Mouse (Mus musculus) midbrain, embryonic 16.5 days (tissue): ENCODE measurements around the gene Il2ra. TPM values are rescaled to one million over a fixed set of nuclear protein-coding genes. Genes with fewer than 3 reads are reported as not detected.

Experiments used
- ATAC-seq: fragments of 200-750 bp; cut with Nextera tagmentation; 2 replicates; pipeline ENCODE4 v1.8.0; 2017; ENCODE audit warnings: moderate TSS enrichment
- H3K27ac ChIP-seq: fragments of 300-500 bp; sonication (generic); 2 replicates; pipeline ENCODE4 v1.5.1; 2014; ENCODE audit warnings: mild to moderate bottlenecking, low read length, mixed read lengths
- H3K27me3 ChIP-seq: fragments of 300-500 bp; sonication (generic); 2 replicates; pipeline ENCODE4 v1.6.1; 2014; ENCODE audit warnings: low read depth, low read length, mixed read lengths; ENCODE audit not compliant: control insufficient read depth, insufficient read depth
- H3K36me3 ChIP-seq: fragments of 300-500 bp; sonication (generic); 2 replicates; pipeline ENCODE4 v1.6.1; 2014; ENCODE audit warnings: mild to moderate bottlenecking, low read length, moderate library complexity, mixed read lengths; ENCODE audit not compliant: control insufficient read depth, insufficient read depth
- H3K4me1 ChIP-seq: fragments of 300-500 bp; sonication (generic); 2 replicates; pipeline ENCODE4 v1.6.1; 2014; ENCODE audit warnings: mild to moderate bottlenecking, low read length, mixed read lengths; ENCODE audit not compliant: control insufficient read depth, insufficient read depth
- H3K4me2 ChIP-seq: fragments of 300-500 bp; sonication (generic); 2 replicates; pipeline ENCODE4 v1.6.1; 2014; ENCODE audit warnings: mild to moderate bottlenecking, low read length, mixed read lengths
- H3K4me3 ChIP-seq: fragments of 300-500 bp; sonication (generic); 2 replicates; pipeline ENCODE4 v1.5.1; 2014; ENCODE audit warnings: low read depth, mild to moderate bottlenecking, low read length, moderate library complexity, mixed read lengths
- H3K9ac ChIP-seq: fragments of 300-500 bp; sonication (generic); 2 replicates; pipeline ENCODE4 v1.6.1; 2014; ENCODE audit warnings: low read depth, low read length, mixed read lengths
- H3K9me3 ChIP-seq: fragments of 300-500 bp; sonication (generic); replicated peaks from 2 replicates; pipeline ENCODE4 v1.6.1; 2014; ENCODE audit warnings: mild to moderate bottlenecking, low read length, mixed read lengths; ENCODE audit not compliant: control insufficient read depth, poor library complexity, severe bottlenecking
- WGBS: fragments of 180-500 bp; shearing (Covaris S2); extraction: QIAGEN DNeasy Blood & Tissue Kit; methylation state at CpG from one replicate; pipeline ENCODE4 v1.1.7; 2014; 5-methylcytosine and 5-hydroxymethylcytosine counted together
- polyA plus RNA-seq: library from polyadenylated mRNA; unstranded; fragments of >200 nt; fragmentation: Nextera tagmentation; extraction: Ambion mirVana; gene quantifications from 2 replicates; pipeline ENCODE4 v1.2.1, GENCODE M21; 2015

The Il2ra gene
- polyA plus RNA-seq, 1 experiment from 2014 or later, result 0.04 TPM

DNA sequence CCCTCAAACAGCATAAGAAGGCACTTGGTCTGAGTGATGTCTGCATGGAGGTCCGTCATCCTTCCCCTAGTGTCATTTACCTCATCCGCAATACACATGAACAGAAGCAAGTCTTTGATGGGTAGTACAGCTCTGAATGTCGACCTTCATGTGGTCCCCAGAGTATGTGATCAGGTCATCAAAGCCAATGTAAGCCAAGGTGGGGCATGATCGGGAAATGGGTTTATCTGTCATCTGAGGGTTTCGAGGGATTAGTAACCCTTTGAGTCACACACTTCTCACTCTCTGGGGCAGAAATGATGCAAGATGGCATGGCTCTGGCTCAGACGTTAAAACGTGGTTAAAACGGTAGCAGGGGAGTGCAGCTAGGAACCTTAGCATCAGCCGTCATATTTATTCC lies 25.8 kb upstream of the Il2ra start:
- H3K9me3 ChIP-seq, result peaks cover 4% of the 10 kb centered on the region; the same call in 1 of the 2 replicates
- 91% methylated on average over 9 of the region's 9 CpGs for WGBS
- H3K4me1 ChIP-seq, result no peaks in the 10 kb centered on the region
- H3K4me2 ChIP-seq, result no peak overlapping the region
- no peak overlapping the region for H3K4me3 ChIP-seq
- H3K27me3 ChIP-seq, result no peaks in the 10 kb centered on the region
- H3K27ac ChIP-seq, result no peak overlapping the region
- ATAC-seq, result no peak
- no peak overlapping the region for H3K9ac ChIP-seq
- no peaks in the 10 kb centered on the region for H3K36me3 ChIP-seq

DNA sequence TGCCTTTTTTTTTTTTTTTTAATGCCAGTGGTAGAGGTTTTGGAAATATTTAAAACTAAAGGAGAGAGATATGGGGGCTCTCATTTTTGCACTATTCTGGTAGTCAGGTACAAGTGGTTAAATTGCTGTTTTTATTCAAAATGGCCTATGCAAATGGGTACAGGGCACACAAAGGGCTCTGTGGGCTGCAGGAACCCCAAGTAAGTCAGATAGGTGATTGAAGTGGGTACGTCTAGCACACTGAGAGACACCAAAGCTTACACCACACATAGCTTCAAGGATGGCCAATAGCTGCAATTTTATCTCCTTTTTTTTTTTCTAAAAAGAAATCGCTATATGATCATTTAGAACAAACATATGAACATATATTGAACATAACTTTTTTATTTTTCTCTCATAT lies 23.0 kb upstream of the Il2ra start:
- Histone ChIP-seq H3K4me1 (no peaks in the 10 kb centered on the region), H3K36me3 (no peaks in the 10 kb centered on the region), H3K27me3 (no peaks in the 10 kb centered on the region), H3K27ac (no peak overlapping the region), H3K9ac (no peak overlapping the region), H3K4me2 (no peak overlapping the region), H3K9me3 (peaks cover 4% of the 10 kb centered on the region; the same call in 1 of the 2 replicates), H3K4me3 (no peak overlapping the region)
- 85% methylated on average over 2 of the region's 2 CpGs for WGBS
- ATAC-seq, result no peak

DNA sequence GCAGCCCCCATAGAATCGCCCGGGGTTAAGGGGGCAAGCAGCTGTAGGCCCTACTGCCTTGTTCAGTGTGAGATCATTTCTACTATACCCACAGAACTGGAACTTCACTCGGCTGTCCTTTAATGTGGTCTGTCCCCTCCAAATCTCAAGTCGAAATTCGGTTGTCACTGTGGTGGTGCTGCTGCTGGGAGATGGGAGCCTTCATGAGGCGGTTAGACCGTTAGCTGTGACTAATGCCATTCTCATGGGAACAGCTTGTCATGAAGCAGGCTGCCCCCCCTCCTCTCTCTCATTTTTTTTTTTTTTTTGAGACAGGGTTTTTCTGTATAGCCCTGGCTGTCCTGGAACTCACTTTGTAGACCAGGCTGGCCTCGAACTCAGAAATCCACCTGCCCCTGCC lies 19.4 kb upstream of the Il2ra start:
- ATAC-seq, result no peak

DNA sequence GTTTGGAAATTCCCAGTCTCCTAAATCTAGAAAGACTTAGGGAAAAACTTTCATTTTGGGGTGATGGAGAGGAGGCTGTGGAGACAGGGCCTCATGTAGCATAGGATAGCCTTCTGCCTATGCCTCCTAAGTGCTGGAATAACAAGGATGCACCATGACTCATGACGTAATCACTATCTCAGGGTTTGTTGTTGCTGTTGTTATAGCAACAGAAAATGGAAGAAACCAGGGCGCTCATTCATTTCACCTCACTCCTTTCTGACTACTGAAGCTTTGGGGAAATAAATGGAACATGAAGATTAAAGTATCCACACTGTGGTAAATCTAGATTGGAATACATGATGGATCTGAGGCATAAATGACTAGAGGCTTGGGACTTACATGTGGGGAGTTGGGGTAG lies 18.9 kb upstream of the Il2ra start:
- Histone ChIP-seq H3K4me3 (no peak overlapping the region), H3K9ac (no peak overlapping the region), H3K4me1 (no peaks in the 10 kb centered on the region), H3K36me3 (no peaks in the 10 kb centered on the region), H3K9me3 (no peaks in the 10 kb centered on the region), H3K4me2 (no peak overlapping the region), H3K27me3 (no peaks in the 10 kb centered on the region), H3K27ac (no peak overlapping the region)
- WGBS, result 88% methylated on average over 2 of the region's 2 CpGs
- no peak for ATAC-seq

More for the DNA sequence above, 19.4 kb upstream of the Il2ra start:
- H3K9me3 ChIP-seq, result no peaks in the 10 kb centered on the region
- 86% methylated on average over 7 of the region's 8 CpGs for WGBS
- no peak overlapping the region for H3K4me2 ChIP-seq
- H3K36me3 ChIP-seq, result no peaks in the 10 kb centered on the region
- H3K27ac ChIP-seq, result no peak overlapping the region
- H3K27me3 ChIP-seq, result no peaks in the 10 kb centered on the region
- no peaks in the 10 kb centered on the region for H3K4me1 ChIP-seq
- no peak overlapping the region for H3K4me3 ChIP-seq
- no peak overlapping the region for H3K9ac ChIP-seq

DNA sequence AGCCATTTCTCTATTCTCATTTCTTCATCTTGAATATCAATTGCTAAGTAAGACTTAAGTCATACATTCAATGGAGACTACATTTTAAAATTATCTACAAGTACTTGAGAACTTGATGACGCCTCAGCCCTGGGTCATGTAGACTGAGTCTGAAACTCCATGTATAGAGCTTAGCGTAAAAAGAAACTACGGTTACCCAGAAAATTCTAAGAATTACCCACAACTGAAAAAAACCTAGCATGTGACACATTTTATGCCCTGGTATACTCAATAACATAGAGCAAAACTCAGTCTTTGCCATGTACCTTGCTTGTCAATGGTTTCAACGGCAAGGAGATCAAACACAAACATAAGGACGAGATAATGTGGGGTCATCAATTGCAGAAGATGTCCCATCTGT lies 16.7 kb upstream of the Il2ra start, which contains the start of gene Gm17490:
TSS of gene Gm17490 (minus strand) at position 375 of the 400 bp plus-strand sequence.
- no peaks in the 10 kb centered on the region for H3K27me3 ChIP-seq
- no peaks in the 10 kb centered on the region for H3K36me3 ChIP-seq
- ATAC-seq, result no peak
- no peak within 1 kb of the TSS for H3K9ac ChIP-seq
- H3K9me3 ChIP-seq, result no peaks in the 10 kb centered on the region
- WGBS, result 94% methylated on average over 5 of the region's 5 CpGs
- no peak within 1 kb of the TSS for H3K4me3 ChIP-seq
- H3K4me2 ChIP-seq, result no peak within 1 kb of the TSS
- no peaks in the 10 kb centered on the region for H3K4me1 ChIP-seq
- no peak within 1 kb of the TSS for H3K27ac ChIP-seq

DNA sequence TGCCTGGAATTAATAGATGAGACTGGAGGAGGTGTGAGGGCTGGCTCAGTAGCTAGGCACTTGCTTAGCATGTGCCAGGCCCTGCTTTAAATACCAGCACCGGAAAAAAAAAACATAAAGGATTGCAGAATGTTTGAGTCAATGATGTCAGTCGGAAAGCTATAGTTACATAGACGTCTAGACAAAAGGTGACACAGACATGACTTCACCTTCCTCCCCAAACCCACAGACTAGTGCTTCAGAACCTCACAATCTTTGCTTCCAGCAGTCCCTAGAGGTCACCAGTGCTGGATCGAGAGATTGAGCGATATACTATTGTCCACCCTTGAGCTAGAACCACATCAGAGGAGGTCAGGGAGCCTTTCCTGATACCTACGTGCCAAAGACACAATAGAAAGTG lies 7.6 kb upstream of the Il2ra start:
- Histone ChIP-seq H3K4me1 (no peaks in the 10 kb centered on the region), H3K4me3 (no peak overlapping the region), H3K4me2 (no peak overlapping the region), H3K36me3 (no peaks in the 10 kb centered on the region), H3K9ac (no peak overlapping the region), H3K27ac (no peak overlapping the region), H3K27me3 (no peaks in the 10 kb centered on the region), H3K9me3 (no peaks in the 10 kb centered on the region)
- WGBS, result 87% methylated on average over 6 of the region's 6 CpGs
- ATAC-seq, result no peak

DNA sequence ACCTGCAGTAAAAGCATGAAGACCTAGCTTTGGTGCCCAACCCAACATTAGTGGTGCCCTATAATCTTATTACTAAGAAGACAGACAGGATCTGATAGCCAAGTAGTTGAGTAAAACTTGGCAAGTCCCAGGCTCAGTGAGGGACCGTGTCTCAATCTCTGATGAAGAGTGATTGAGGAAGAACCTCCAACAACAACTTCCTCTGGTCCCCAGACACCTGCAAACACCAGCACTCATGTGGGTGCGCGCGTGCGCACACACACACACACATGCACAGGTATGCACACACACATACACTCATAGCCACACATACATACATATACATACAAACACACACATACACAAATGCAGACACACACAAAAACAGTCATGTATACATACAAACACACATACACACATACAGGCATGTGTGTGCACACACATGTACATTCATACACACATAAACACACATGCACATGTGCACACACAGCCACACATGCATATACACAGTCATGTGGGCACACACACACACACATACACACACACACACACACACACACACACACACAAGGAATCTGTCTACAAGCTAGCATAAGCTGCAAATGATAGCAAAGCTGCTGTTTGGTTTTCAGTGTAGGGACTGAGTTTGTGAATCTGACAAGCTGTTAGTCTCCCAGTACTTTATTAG lies 7.0 kb upstream of the Il2ra start:
- H3K27ac ChIP-seq, result no peak overlapping the region
- no peak overlapping the region for H3K4me3 ChIP-seq
- no peaks in the 10 kb centered on the region for H3K36me3 ChIP-seq
- H3K27me3 ChIP-seq, result no peaks in the 10 kb centered on the region
- ATAC-seq, result no peak
- WGBS, result 98% methylated on average over 5 of the region's 5 CpGs
- no peaks in the 10 kb centered on the region for H3K9me3 ChIP-seq
- H3K4me2 ChIP-seq, result no peak overlapping the region
- no peak overlapping the region for H3K9ac ChIP-seq
- H3K4me1 ChIP-seq, result no peaks in the 10 kb centered on the region

DNA sequence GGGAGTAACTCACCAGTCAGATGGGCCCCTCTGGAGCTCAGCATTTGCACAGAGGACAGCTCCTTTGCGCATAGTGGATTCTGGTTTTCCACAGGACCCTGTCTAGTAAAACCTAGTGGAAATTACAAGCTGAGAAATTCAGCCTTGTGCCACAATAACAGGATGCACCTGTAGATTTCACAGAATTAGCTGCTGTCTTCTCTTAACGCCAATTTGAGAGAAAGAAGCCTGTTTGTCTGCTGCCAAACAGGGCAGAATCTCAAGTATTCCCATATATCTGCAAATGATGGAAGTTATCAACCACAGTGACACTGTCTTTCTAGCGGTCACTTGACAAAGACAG lies 6.5 kb upstream of the Il2ra start:
- no peak for ATAC-seq
- 80% methylated on average over 3 of the region's 3 CpGs for WGBS
- no peak overlapping the region for H3K27ac ChIP-seq
- no peak overlapping the region for H3K4me3 ChIP-seq
- no peaks in the 10 kb centered on the region for H3K4me1 ChIP-seq
- no peak overlapping the region for H3K9ac ChIP-seq
- H3K27me3 ChIP-seq, result no peaks in the 10 kb centered on the region
- H3K4me2 ChIP-seq, result no peak overlapping the region
- H3K9me3 ChIP-seq, result no peaks in the 10 kb centered on the region
- no peaks in the 10 kb centered on the region for H3K36me3 ChIP-seq

DNA sequence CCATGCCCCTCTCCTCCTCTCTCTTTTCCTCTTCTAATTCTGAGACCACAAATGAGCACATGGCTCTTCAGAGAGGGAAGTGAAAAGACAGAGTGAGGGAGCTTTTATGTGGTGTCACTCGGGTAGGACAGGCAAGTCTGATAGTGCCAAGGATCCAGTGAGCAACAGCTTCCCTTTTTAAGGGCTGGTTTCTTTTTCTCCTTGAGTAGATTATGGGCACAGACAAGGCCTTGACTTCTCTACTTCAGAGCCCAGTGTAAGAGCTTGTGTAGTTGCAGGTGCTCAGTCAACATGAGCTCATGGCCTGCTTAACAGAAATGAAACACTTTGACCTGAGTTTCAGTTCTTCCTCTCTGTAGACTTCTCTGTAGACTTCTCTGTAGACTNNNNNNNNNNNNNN lies 5.5 kb upstream of the Il2ra start:
- Histone ChIP-seq H3K27me3 (no peaks in the 10 kb centered on the region), H3K9ac (no peak overlapping the region), H3K4me1 (no peaks in the 10 kb centered on the region), H3K27ac (no peak overlapping the region), H3K9me3 (no peaks in the 10 kb centered on the region), H3K4me3 (no peak overlapping the region), H3K4me2 (no peak overlapping the region), H3K36me3 (no peaks in the 10 kb centered on the region)
- 65% methylated on average over 1 of the region's 1 CpGs for WGBS
- no peak for ATAC-seq
